Mouse (Mus musculus) limb, embryonic 15.5 days (tissue): ENCODE measurements at regions not wholly inside any gene's neighbourhood (a gene's known extent, or its start where the extent isn't known, plus 50 kb on each side); places are given as distances from the start of the nearest gene placed in this dataset.

Source experiments
- ATAC-seq: fragments of 200-750 bp; cut with Nextera tagmentation; 2 replicates; pipeline ENCODE4 v1.8.0; 2017; ENCODE audit warnings: low read depth, moderate TSS enrichment; ENCODE audit not compliant: insufficient number of reproducible peaks, low FRiP score, low TSS enrichment
- H3K27ac ChIP-seq: fragments of 300-500 bp; sonication (generic); 2 replicates; pipeline ENCODE4 v1.5.1; 2015; ENCODE audit warnings: moderate library complexity, mild to moderate bottlenecking, inconsistent platforms
- H3K27me3 ChIP-seq: fragments of 300-500 bp; sonication (generic); 2 replicates; pipeline ENCODE4 v1.6.1; 2015; ENCODE audit warnings: inconsistent platforms
- H3K36me3 ChIP-seq: fragments of 300-500 bp; sonication (generic); 2 replicates; pipeline ENCODE4 v1.6.1; 2015; ENCODE audit warnings: inconsistent platforms
- H3K4me1 ChIP-seq: fragments of 300-500 bp; sonication (generic); 2 replicates; pipeline ENCODE4 v1.6.1; 2015; ENCODE audit warnings: inconsistent platforms
- H3K4me2 ChIP-seq: fragments of 300-500 bp; sonication (generic); 2 replicates; pipeline ENCODE4 v1.6.1; 2015; ENCODE audit warnings: mild to moderate bottlenecking, inconsistent platforms
- H3K4me3 ChIP-seq: fragments of 300-500 bp; sonication (generic); 2 replicates; pipeline ENCODE4 v1.5.1; 2015; ENCODE audit warnings: mild to moderate bottlenecking, inconsistent platforms
- H3K9ac ChIP-seq: fragments of 300-500 bp; sonication (generic); 2 replicates; pipeline ENCODE4 v1.6.1; 2015; ENCODE audit warnings: inconsistent platforms
- H3K9me3 ChIP-seq: fragments of 300-500 bp; sonication (generic); 2 replicates; pipeline ENCODE4 v1.6.1; 2016; ENCODE audit warnings: inconsistent platforms
- WGBS: fragments of 180-500 bp; shearing (Covaris S2); methylation state at CpG from one replicate; pipeline ENCODE4 v1.1.7; 2015; 5-methylcytosine and 5-hydroxymethylcytosine counted together

DNA sequence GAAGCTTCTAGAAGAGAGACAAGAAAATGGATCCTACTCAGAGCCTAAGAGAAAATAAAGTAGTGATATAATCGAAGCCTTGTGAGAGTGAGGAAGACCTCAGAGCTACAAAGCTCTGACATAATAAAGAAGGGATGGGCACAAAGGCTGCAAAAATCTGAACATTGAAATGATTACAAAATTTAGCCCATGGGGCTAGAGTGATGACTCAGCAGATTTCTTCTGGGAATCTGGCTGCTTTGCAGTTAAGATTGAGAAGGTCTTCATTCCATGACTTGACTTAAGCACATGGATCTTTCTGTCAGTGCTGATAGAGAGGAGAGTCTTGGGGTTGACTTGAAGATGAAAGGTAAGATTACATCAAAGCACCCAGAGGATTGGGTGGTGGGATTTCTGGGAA, 633.3 kb upstream of the Gm19410 start:
- H3K9me3 ChIP-seq = no peaks in the 10 kb centered on the region
- peaks cover 4% of the 10 kb centered on the region; the same call in 1 of the 2 replicates for H3K4me1 ChIP-seq
- no peak overlapping the region for H3K4me2 ChIP-seq
- 90% methylated on average over 1 of the region's 1 CpGs for WGBS
- H3K9ac ChIP-seq = no peak overlapping the region
- H3K27me3 ChIP-seq = no peaks in the 10 kb centered on the region
- no peak for ATAC-seq
- H3K27ac ChIP-seq = no peak overlapping the region
- no peaks in the 10 kb centered on the region for H3K36me3 ChIP-seq
- H3K4me3 ChIP-seq = no peak overlapping the region

DNA sequence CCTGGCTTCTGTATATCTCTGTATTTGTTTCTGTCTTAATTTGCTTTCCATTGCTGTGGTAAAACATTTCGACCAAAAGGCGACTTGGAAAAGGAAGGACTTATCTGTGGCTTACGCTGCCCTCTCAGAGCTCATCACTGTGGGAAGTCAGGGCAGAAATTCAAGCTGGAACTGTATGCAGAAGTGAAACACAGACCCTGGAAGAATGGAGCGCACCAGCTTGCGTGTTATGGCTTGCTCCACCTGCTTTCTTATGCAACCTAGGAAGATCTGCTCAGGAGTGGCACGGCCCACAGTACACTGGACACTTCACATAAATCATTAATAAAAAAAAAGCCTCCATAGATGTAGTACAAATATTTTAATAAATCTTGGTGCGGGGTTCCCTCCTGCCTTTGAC, 630.0 kb upstream of the Gm19410 start:
- Histone ChIP-seq H3K4me1 (no peaks in the 10 kb centered on the region), H3K4me2 (no peak overlapping the region), H3K4me3 (no peak overlapping the region), H3K9me3 (no peaks in the 10 kb centered on the region), H3K27me3 (no peaks in the 10 kb centered on the region), H3K9ac (no peak overlapping the region), H3K27ac (no peak overlapping the region), H3K36me3 (no peaks in the 10 kb centered on the region)
- WGBS = 81% methylated on average over 7 of the region's 7 CpGs
- no peak for ATAC-seq

DNA sequence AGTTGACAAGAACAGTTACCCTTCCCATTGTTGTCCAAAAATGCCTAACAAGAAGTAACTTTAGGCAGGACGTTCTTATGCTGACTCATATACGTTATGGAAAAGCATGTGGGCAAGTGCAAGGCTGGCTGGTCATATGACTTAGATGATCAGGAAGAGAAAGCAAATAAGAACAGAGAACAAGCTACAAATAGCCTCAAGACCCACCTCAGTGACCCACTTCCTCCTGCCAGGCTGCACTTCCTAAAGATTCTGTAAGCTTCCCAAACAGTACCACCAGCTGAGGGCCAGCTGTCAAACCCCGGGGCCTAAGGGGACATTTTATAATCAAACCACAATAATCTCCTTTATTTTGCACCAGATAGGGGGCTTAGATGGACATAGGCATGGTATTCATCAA, 628.9 kb upstream of the Gm19410 start:
- H3K4me2 ChIP-seq = no peak overlapping the region
- no peaks in the 10 kb centered on the region for H3K36me3 ChIP-seq
- H3K4me1 ChIP-seq = no peaks in the 10 kb centered on the region
- H3K9me3 ChIP-seq = no peaks in the 10 kb centered on the region
- 89% methylated on average over 3 of the region's 3 CpGs for WGBS
- H3K4me3 ChIP-seq = no peak overlapping the region
- H3K27ac ChIP-seq = no peak overlapping the region
- ATAC-seq = no peak
- H3K9ac ChIP-seq = no peak overlapping the region
- H3K27me3 ChIP-seq = no peaks in the 10 kb centered on the region

DNA sequence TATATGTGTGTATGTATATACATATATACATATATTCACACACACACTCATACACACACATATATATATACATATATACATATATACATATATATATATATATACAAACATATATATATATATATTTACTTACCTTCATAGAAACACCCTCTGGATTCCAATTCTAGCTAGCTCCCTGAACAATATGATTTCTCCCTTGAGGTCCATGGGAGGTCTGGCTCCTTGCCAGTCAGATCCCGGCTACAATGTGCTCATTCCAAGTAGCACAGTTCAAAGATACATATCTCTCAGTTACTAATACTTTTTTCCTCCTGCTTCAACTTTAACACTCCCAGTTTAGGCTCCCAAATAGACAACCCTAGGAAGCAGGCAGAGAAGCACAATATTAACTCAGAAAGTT, 624.8 kb upstream of the Gm19410 start:
- ATAC-seq = no peak
- WGBS = 32% methylated on average over 1 of the region's 1 CpGs
- H3K9me3 ChIP-seq = no peaks in the 10 kb centered on the region
- no peak overlapping the region for H3K27ac ChIP-seq
- H3K27me3 ChIP-seq = no peaks in the 10 kb centered on the region
- H3K9ac ChIP-seq = no peak overlapping the region
- H3K4me1 ChIP-seq = no peaks in the 10 kb centered on the region
- H3K4me3 ChIP-seq = no peak overlapping the region
- H3K4me2 ChIP-seq = no peak overlapping the region
- H3K36me3 ChIP-seq = no peaks in the 10 kb centered on the region

DNA sequence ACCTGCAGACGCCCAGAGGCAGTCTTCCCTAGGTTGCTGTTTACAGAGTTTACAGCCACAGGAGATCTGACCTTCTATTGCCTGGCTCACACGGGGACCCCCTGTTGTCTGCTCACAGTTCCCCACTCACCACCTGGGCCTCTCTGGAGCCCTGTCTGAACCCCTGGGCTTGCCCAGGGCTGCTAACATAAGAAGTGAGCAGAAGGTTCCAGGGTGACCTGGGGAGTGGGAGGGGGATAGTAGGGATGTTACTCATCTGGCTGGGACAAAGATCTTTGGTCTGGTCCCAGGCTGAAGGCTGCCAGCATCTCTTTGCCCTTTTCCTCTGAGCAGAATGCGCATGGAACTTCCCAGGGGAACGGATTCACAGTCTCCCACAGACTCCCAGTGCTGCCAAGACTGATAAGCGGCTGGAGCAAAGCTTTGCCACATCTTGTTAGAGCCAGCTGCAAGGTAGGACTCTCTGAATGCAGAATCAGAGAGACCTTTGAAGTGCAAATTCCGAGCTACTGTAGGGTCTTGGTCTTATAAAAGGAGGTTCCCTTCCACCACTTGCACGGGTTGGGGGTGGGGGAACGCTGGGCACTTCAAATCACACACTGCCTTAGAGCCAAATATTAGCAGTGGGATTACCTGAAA, 622.5 kb upstream of the Gm19410 start:
- Histone ChIP-seq H3K4me1 (no peaks in the 10 kb centered on the region), H3K4me2 (no peak overlapping the region), H3K27me3 (no peaks in the 10 kb centered on the region), H3K9ac (no peak overlapping the region), H3K27ac (no peak overlapping the region), H3K36me3 (no peaks in the 10 kb centered on the region), H3K4me3 (no peak overlapping the region), H3K9me3 (no peaks in the 10 kb centered on the region)
- WGBS = 29% methylated on average over 8 of the region's 8 CpGs
- ATAC-seq = no peak

DNA sequence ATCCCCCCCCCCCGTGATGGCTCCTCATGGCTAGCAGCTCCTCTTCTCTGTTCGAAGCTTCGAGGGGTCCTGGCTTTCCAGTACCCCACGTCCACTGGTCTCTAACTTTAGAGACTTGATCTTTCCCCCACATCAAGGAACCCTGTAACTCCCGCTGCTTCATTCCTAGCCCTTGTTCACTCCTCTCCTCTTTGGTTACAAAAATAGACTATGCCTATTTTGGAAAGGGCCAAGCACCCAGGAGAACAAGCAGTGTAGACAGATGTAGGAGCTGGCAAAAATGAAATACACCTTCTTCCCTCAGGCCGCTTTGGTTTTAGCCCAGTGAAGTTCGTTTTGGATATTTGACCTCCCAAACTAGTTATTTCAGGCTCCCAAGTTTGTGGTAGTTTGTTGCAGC, 621.9 kb upstream of the Gm19410 start:
- H3K4me2 ChIP-seq = no peak overlapping the region
- 36% methylated on average over 7 of the region's 7 CpGs for WGBS
- no peaks in the 10 kb centered on the region for H3K36me3 ChIP-seq
- no peak overlapping the region for H3K27ac ChIP-seq
- no peaks in the 10 kb centered on the region for H3K27me3 ChIP-seq
- no peak overlapping the region for H3K9ac ChIP-seq
- H3K9me3 ChIP-seq = no peaks in the 10 kb centered on the region
- no peaks in the 10 kb centered on the region for H3K4me1 ChIP-seq
- no peak for ATAC-seq
- no peak overlapping the region for H3K4me3 ChIP-seq

DNA sequence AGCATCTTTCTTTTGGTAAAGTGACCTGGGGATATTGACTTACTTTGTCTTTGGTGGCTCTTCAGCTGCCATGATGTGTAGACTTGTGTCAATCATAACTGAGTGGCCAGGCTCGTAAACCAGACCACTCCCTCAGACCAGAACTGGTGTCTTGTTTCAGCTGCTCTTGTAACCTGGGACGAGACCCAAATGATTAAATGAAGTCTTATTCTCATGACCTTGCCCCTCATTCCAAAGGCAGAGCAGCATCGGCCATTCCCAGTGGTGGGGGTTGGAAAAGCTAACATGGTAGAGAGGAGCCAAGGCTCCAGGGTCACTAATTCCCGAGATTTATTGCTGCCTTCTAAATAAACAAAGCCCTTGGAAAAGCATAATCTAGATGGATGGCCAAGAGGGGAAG, 621.2 kb upstream of the Gm19410 start:
- H3K27me3 ChIP-seq = no peaks in the 10 kb centered on the region
- H3K9ac ChIP-seq = no peak overlapping the region
- no peaks in the 10 kb centered on the region for H3K4me1 ChIP-seq
- ATAC-seq = no peak
- no peak overlapping the region for H3K27ac ChIP-seq
- H3K4me2 ChIP-seq = no peak overlapping the region
- WGBS = 34% methylated on average over 4 of the region's 4 CpGs
- no peak overlapping the region for H3K4me3 ChIP-seq
- no peaks in the 10 kb centered on the region for H3K36me3 ChIP-seq
- H3K9me3 ChIP-seq = no peaks in the 10 kb centered on the region

DNA sequence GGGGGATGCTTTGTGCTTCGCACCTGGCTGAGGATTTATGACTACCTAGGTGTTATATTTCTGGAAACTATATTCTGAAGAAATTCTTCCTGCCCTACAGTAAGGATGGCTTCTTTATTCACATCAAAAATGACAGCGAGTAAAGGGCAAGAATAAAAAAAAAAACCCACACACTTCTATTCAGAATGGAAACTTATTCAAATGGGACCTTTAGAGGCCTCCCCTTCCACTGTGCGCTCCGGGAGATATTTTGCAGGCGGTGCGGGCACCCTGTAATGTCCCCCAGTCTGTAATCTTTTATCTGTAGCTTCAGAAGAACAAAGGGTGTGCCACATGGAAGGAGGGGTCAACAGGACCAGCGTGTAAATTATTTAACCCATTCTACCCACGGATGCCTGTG, 618.1 kb upstream of the Gm19410 start:
- Histone ChIP-seq H3K27me3 (no peaks in the 10 kb centered on the region), H3K9ac (no peak overlapping the region), H3K4me1 (no peaks in the 10 kb centered on the region), H3K4me3 (no peak overlapping the region), H3K27ac (no peak overlapping the region), H3K36me3 (no peaks in the 10 kb centered on the region), H3K4me2 (no peak overlapping the region), H3K9me3 (no peaks in the 10 kb centered on the region)
- WGBS = 88% methylated on average over 8 of the region's 8 CpGs
- no peak for ATAC-seq

DNA sequence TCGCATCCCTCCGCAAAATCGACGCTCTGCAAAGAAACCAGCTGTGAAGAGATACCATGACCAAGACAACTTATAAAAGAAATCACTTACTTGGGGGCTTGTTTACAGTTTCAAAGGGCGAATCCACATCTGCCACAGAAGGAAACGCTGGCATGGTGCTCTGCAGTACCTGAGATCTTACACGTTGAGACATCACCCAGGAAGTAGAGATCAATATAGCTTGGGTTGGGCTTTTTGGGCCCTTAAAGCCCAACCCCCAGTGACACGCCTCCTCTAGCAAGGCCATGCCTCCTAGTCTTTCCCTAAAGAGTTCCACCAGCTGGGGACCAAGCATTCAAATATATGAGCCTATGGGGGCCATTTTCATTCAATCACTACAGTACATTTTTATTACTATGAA, 617.6 kb upstream of the Gm19410 start:
- no peak overlapping the region for H3K27ac ChIP-seq
- no peak overlapping the region for H3K4me2 ChIP-seq
- H3K4me1 ChIP-seq = no peaks in the 10 kb centered on the region
- H3K9me3 ChIP-seq = no peaks in the 10 kb centered on the region
- no peak for ATAC-seq
- no peak overlapping the region for H3K4me3 ChIP-seq
- H3K27me3 ChIP-seq = no peaks in the 10 kb centered on the region
- WGBS = 90% methylated on average over 8 of the region's 8 CpGs
- no peaks in the 10 kb centered on the region for H3K36me3 ChIP-seq
- H3K9ac ChIP-seq = no peak overlapping the region

DNA sequence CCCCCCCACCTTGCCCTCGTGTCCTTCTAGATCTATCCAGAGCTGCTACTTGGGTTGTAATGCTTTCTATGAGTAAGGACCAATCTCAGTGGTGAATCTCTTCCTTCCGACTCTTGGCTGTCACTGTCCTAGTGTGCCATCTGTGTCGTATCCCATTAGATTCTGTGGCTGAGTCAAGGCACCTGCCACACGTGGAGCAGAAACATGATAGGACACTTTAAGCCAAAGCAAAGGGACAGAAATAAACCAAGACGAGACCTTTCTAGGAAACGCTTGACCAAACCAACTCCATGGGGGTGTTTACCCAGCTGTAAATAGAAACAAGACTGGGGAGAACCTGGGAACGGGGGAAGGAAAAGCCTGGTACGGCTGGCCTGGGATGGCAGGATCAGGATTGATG, 613.0 kb upstream of the Gm19410 start:
- no peaks in the 10 kb centered on the region for H3K4me1 ChIP-seq
- 77% methylated on average over 8 of the region's 8 CpGs for WGBS

DNA sequence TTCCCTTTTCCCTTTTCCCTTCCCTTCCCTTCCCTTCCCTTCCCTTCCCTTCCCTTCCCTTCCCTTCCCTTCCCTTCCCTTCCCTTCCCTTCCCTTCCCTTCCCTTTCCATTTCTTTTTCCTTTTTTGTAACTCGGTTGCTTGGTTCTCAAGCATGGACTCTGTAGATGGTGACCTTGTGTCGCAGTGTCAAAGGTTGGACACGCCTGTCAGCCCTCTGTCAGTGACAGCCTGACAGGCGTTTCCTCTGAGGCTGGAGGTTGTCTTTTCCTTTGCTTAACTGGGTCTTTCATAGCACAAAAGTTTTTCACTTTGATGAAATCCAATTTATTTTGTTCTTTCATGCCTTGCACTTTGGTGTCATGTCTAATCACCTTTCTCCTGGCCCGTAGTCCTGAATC, 609.3 kb upstream of the Gm19410 start:
- H3K27ac ChIP-seq = no peak overlapping the region
- H3K9me3 ChIP-seq = no peaks in the 10 kb centered on the region
- H3K4me2 ChIP-seq = no peak overlapping the region
- no peaks in the 10 kb centered on the region for H3K27me3 ChIP-seq
- 47% methylated on average over 5 of the region's 5 CpGs for WGBS
- no peak overlapping the region for H3K9ac ChIP-seq
- 0 out of 2 replicates have a peak, but pooled peaks cover 3% of the 10 kb centered on the region for H3K4me1 ChIP-seq
- no peak overlapping the region for H3K4me3 ChIP-seq
- ATAC-seq = no peak
- H3K36me3 ChIP-seq = no peaks in the 10 kb centered on the region

More for the DNA sequence above, 613.0 kb upstream of the Gm19410 start:
- H3K9ac ChIP-seq = no peak overlapping the region
- ATAC-seq = no peak
- H3K27ac ChIP-seq = no peak overlapping the region
- no peaks in the 10 kb centered on the region for H3K9me3 ChIP-seq
- no peak overlapping the region for H3K4me3 ChIP-seq
- H3K36me3 ChIP-seq = no peaks in the 10 kb centered on the region
- no peaks in the 10 kb centered on the region for H3K27me3 ChIP-seq
- H3K4me2 ChIP-seq = no peak overlapping the region

DNA sequence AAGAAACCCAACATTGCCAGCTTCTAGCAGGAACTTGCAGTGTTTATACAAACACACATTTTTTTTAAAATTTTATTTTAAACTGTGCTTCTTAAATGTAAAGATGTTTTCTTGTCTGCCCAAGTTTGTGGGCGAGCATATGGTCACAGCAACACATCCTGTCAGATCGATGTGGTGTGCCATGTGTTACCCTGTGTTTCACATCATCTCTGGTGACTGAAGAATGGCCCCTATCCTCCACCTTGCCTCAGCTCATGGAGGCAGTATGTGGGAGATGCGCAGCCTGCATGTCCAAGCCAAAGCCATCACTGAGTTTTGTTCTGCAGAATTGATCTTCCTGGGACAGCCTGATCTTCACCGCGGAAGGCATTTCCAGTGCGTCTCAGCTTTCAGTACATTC, 607.9 kb upstream of the Gm19410 start:
- 78% methylated on average over 6 of the region's 6 CpGs for WGBS
- Histone ChIP-seq H3K27me3 (no peaks in the 10 kb centered on the region), H3K4me3 (no peak overlapping the region)

DNA sequence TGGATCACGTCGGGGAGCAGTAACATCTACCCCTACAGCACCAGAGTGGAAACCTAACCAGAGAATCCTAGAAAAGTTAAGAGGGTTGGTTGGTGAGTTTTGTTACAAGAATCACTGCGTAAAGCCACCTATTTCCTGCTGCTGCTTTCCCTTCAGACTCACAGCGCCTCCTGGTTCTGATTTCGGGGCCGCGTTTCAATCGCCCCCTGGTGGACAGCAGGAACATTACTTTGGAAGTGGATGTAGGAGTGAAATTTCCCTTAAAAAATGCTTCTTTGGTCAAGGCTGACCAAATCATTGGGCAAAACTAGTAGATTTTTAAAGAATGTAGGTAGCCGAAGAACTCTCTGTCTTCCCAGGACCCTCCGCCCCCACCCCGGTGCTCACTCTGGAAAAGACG, 606.3 kb upstream of the Gm19410 start:
- no peak overlapping the region for H3K4me3 ChIP-seq
- H3K9ac ChIP-seq = no peak overlapping the region
- 27% methylated on average over 12 of the region's 12 CpGs for WGBS
- 0 out of 2 replicates have a peak, but pooled peaks cover 3% of the 10 kb centered on the region for H3K4me1 ChIP-seq
- no peaks in the 10 kb centered on the region for H3K9me3 ChIP-seq
- H3K4me2 ChIP-seq = no peak overlapping the region
- no peak overlapping the region for H3K27ac ChIP-seq
- no peaks in the 10 kb centered on the region for H3K27me3 ChIP-seq
- ATAC-seq = no peak
- no peaks in the 10 kb centered on the region for H3K36me3 ChIP-seq

More for the DNA sequence above, 607.9 kb upstream of the Gm19410 start:
- no peak for ATAC-seq
- no peak overlapping the region for H3K9ac ChIP-seq
- H3K9me3 ChIP-seq = no peaks in the 10 kb centered on the region
- H3K4me2 ChIP-seq = no peak overlapping the region
- no peaks in the 10 kb centered on the region for H3K36me3 ChIP-seq
- H3K4me1 ChIP-seq = 0 out of 2 replicates have a peak, but pooled peaks cover 3% of the 10 kb centered on the region
- no peak overlapping the region for H3K27ac ChIP-seq
